Mouse (Mus musculus): ENCODE results near the gene Car4.

DNA sequence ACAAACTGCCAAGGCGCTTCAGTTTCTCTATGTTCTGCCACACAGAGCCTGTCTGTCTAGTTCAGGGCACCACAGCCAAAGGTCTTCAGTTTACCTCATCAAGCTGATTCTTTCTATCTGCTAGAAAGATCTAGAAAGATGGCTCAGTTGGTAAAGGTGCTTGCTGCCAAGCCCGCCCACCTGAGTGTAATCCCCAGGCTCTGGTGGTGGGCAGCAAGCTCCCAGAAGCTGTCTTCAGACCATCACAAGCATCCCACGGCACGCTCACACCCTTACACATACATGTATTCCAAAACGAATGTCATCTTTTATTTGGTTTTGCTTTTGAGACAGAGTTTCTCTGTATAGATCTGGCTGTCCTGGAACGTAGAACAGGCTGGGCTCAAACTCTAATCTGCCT, 49.1 kb upstream of the Car4 start:
- no peak for TF ChIP-seq CTCF (IDR thresholded peaks at IDR 0.05; ENCODE audit: low read depth)
- TF ChIP-seq EP300 (IDR thresholded peaks at IDR 0.05; ENCODE audit: low read depth), result no peak
